Mouse (Mus musculus): ENCODE results near the gene Ildr2.

- TF ChIP-seq MEF2A (IDR thresholded peaks at IDR 0.05; ENCODE audit: borderline replicate concordance, low read depth, low read length) = no peak
- no peak for TF ChIP-seq HCFC1 (IDR thresholded peaks at IDR 0.05; ENCODE audit: low read depth, low read length)
Observed at GRCm38 (mm10) chr1:166326421-166326820, 72.5 kb downstream of the Ildr2 start.

Measured in CH12.LX (cell line).